Mouse (Mus musculus) midbrain, embryonic 16.5 days (tissue): ENCODE results near the gene Cds2. TPM values are rescaled to one million over a fixed set of nuclear protein-coding genes. Genes with fewer than 3 reads are reported as not detected.

Experiments
- ATAC-seq: fragments of 200-750 bp; cut with Nextera tagmentation; 2 replicates; pipeline ENCODE4 v1.8.0; 2017; ENCODE audit warnings: moderate TSS enrichment
- H3K27ac ChIP-seq: fragments of 300-500 bp; sonication (generic); 2 replicates; pipeline ENCODE4 v1.5.1; 2014; ENCODE audit warnings: mild to moderate bottlenecking, low read length, mixed read lengths
- H3K27me3 ChIP-seq: fragments of 300-500 bp; sonication (generic); 2 replicates; pipeline ENCODE4 v1.6.1; 2014; ENCODE audit warnings: low read depth, low read length, mixed read lengths; ENCODE audit not compliant: control insufficient read depth, insufficient read depth
- H3K36me3 ChIP-seq: fragments of 300-500 bp; sonication (generic); 2 replicates; pipeline ENCODE4 v1.6.1; 2014; ENCODE audit warnings: mild to moderate bottlenecking, low read length, moderate library complexity, mixed read lengths; ENCODE audit not compliant: control insufficient read depth, insufficient read depth
- H3K4me1 ChIP-seq: fragments of 300-500 bp; sonication (generic); 2 replicates; pipeline ENCODE4 v1.6.1; 2014; ENCODE audit warnings: mild to moderate bottlenecking, low read length, mixed read lengths; ENCODE audit not compliant: control insufficient read depth, insufficient read depth
- H3K4me2 ChIP-seq: fragments of 300-500 bp; sonication (generic); 2 replicates; pipeline ENCODE4 v1.6.1; 2014; ENCODE audit warnings: mild to moderate bottlenecking, low read length, mixed read lengths
- H3K4me3 ChIP-seq: fragments of 300-500 bp; sonication (generic); 2 replicates; pipeline ENCODE4 v1.5.1; 2014; ENCODE audit warnings: low read depth, mild to moderate bottlenecking, low read length, moderate library complexity, mixed read lengths
- H3K9ac ChIP-seq: fragments of 300-500 bp; sonication (generic); 2 replicates; pipeline ENCODE4 v1.6.1; 2014; ENCODE audit warnings: low read depth, low read length, mixed read lengths
- H3K9me3 ChIP-seq: fragments of 300-500 bp; sonication (generic); replicated peaks from 2 replicates; pipeline ENCODE4 v1.6.1; 2014; ENCODE audit warnings: mild to moderate bottlenecking, low read length, mixed read lengths; ENCODE audit not compliant: control insufficient read depth, poor library complexity, severe bottlenecking
- WGBS: fragments of 180-500 bp; shearing (Covaris S2); extraction: QIAGEN DNeasy Blood & Tissue Kit; methylation state at CpG from one replicate; pipeline ENCODE4 v1.1.7; 2014; 5-methylcytosine and 5-hydroxymethylcytosine counted together
- polyA plus RNA-seq: library from polyadenylated mRNA; unstranded; fragments of >200 nt; fragmentation: Nextera tagmentation; extraction: Ambion mirVana; gene quantifications from 2 replicates; pipeline ENCODE4 v1.2.1, GENCODE M21; 2015

The Cds2 gene
- polyA plus RNA-seq, 1 experiment from 2014 or later = 40.1 TPM

DNA sequence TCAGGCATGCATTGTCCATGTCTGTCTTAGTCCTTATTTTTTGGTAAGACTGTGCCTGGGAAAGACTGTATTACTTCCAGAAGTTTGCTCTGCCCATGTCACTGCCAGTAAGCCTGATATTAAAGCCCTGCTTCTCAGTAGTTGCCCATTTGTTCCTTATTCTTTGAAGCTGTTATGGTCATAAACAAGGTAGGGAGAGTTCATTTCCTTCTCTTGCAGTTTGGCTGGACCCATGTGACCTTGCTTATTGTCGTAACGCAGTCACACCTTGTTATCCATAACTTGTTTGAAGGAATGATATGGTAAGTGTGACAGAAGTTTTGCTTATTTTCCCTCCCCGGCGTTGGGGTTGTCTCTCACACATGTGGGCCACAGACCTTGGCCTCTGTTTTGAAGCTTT lies 35.3 kb downstream of the Cds2 start:
- peaks cover 32% of the 10 kb centered on the region for H3K36me3 ChIP-seq
- 96% methylated on average over 4 of the region's 4 CpGs for WGBS
- no peak overlapping the region for H3K4me3 ChIP-seq
- no peaks in the 10 kb centered on the region for H3K4me1 ChIP-seq
- H3K27ac ChIP-seq = no peak overlapping the region
- no peaks in the 10 kb centered on the region for H3K27me3 ChIP-seq
- ATAC-seq = no peak
- H3K9me3 ChIP-seq = no peaks in the 10 kb centered on the region
- no peak overlapping the region for H3K9ac ChIP-seq
- H3K4me2 ChIP-seq = no peak overlapping the region

GRCm38 (mm10) chr2:132301436-132301835 lies 38.5 kb downstream of the Cds2 start:
- H3K36me3 ChIP-seq = peaks cover 34% of the 10 kb centered on the region
- WGBS = 91% methylated on average over 4 of the region's 4 CpGs
- H3K9me3 ChIP-seq = no peaks in the 10 kb centered on the region
- H3K4me1 ChIP-seq = no peaks in the 10 kb centered on the region
- H3K27me3 ChIP-seq = no peaks in the 10 kb centered on the region
- H3K27ac ChIP-seq = no peak overlapping the region
- no peak overlapping the region for H3K4me2 ChIP-seq
- no peak overlapping the region for H3K9ac ChIP-seq
- no peak for ATAC-seq
- H3K4me3 ChIP-seq = no peak overlapping the region

DNA sequence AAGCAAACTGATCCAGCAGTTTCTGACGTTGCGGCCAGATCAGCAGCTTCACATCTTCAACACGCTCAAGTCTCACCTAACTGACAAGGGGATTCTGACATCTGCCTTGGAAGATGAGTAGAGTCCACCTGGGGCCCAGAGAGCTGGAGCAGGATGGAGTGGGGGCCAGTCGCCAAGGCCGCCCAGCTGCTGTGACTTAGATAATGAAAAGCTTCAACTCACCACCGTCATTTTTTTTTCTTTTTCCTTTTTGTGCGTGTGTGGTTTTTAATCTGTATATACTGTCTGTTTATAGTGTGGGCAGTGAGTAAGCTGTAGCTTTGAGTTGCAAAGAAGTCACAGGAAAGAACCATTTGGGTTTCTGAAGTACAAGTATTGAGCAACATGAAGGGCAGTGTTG lies 42.2 kb downstream of the Cds2 start:
- H3K27ac ChIP-seq = no peak overlapping the region
- H3K27me3 ChIP-seq = no peaks in the 10 kb centered on the region
- no peak overlapping the region for H3K9ac ChIP-seq
- H3K36me3 ChIP-seq = peaks cover 31% of the 10 kb centered on the region
- no peaks in the 10 kb centered on the region for H3K4me1 ChIP-seq
- H3K4me3 ChIP-seq = no peak overlapping the region
- WGBS = 95% methylated on average over 7 of the region's 7 CpGs
- no peak for ATAC-seq
- H3K9me3 ChIP-seq = no peaks in the 10 kb centered on the region
- H3K4me2 ChIP-seq = no peak overlapping the region

- no peaks in the 10 kb centered on the region for H3K27me3 ChIP-seq
- no peaks in the 10 kb centered on the region for H3K4me1 ChIP-seq
- H3K9me3 ChIP-seq = no peaks in the 10 kb centered on the region
- no peak overlapping the region for H3K4me2 ChIP-seq
- WGBS = 62% methylated on average over 4 of the region's 4 CpGs
- H3K27ac ChIP-seq = no peak overlapping the region
- no peak overlapping the region for H3K9ac ChIP-seq
- peaks cover 30% of the 10 kb centered on the region for H3K36me3 ChIP-seq
- H3K4me3 ChIP-seq = no peak overlapping the region
- ATAC-seq = no peak
Observed at GRCm38 (mm10) chr2:132305988-132306387, 43.0 kb downstream of the Cds2 start.

GRCm38 (mm10) chr2:132307213-132307843 lies 44.4 kb downstream of the Cds2 start:
- 97% methylated on average over 11 of the region's 11 CpGs for WGBS
- H3K27ac ChIP-seq = no peak overlapping the region

GRCm38 (mm10) chr2:132308829-132309228 lies 45.9 kb downstream of the Cds2 start:
- H3K9me3 ChIP-seq = no peaks in the 10 kb centered on the region
- H3K36me3 ChIP-seq = peaks cover 17% of the 10 kb centered on the region; the same call in 1 of the 2 replicates
- no peak overlapping the region for H3K9ac ChIP-seq
- no peak for ATAC-seq
- H3K4me3 ChIP-seq = no peak overlapping the region
- H3K27ac ChIP-seq = no peak overlapping the region
- H3K4me1 ChIP-seq = no peaks in the 10 kb centered on the region
- no peak overlapping the region for H3K4me2 ChIP-seq
- no peaks in the 10 kb centered on the region for H3K27me3 ChIP-seq
- 94% methylated on average over 6 of the region's 6 CpGs for WGBS

More at GRCm38 (mm10) chr2:132307213-132307843, 44.4 kb downstream of the Cds2 start:
- no peak overlapping the region for H3K4me3 ChIP-seq
- H3K4me1 ChIP-seq = no peaks in the 10 kb centered on the region
- H3K9ac ChIP-seq = no peak overlapping the region
- no peak for ATAC-seq
- H3K9me3 ChIP-seq = no peaks in the 10 kb centered on the region
- H3K36me3 ChIP-seq = peaks cover 21% of the 10 kb centered on the region
- H3K4me2 ChIP-seq = no peak overlapping the region
- no peaks in the 10 kb centered on the region for H3K27me3 ChIP-seq

- peaks cover 14% of the 10 kb centered on the region; the same call in 1 of the 2 replicates for H3K36me3 ChIP-seq
- no peaks in the 10 kb centered on the region for H3K4me1 ChIP-seq
- no peak for ATAC-seq
- WGBS = 98% methylated on average over 6 of the region's 6 CpGs
- no peak overlapping the region for H3K4me3 ChIP-seq
- no peak overlapping the region for H3K27ac ChIP-seq
- no peaks in the 10 kb centered on the region for H3K27me3 ChIP-seq
- H3K4me2 ChIP-seq = no peak overlapping the region
- H3K9me3 ChIP-seq = no peaks in the 10 kb centered on the region
- no peak overlapping the region for H3K9ac ChIP-seq
Observed at GRCm38 (mm10) chr2:132309398-132309930, 46.5 kb downstream of the Cds2 start.

DNA sequence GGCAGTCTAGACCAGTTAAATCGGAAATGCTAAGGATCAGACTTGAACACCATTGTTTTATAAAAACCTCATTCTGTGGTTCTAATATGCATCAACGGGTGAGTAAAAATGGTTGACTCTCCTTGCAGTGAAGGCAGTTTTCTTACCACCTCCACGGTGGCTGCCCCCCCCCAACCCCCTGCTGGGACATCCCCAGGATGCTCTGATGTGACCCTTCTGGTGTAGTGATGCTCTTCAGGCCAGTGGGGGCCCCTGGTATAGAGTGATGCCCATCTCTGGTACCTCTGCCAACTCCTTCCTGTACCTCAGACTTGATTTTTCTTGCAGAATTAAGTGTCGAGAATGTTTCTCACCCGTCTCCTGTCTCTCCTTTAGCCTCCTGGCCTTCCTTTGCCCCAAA lies 49.7 kb downstream of the Cds2 start:
- H3K36me3 ChIP-seq = peaks cover 8% of the 10 kb centered on the region; the same call in 1 of the 2 replicates
- H3K4me3 ChIP-seq = no peak overlapping the region
- H3K9ac ChIP-seq = no peak overlapping the region
- no peak overlapping the region for H3K4me2 ChIP-seq
- H3K9me3 ChIP-seq = no peaks in the 10 kb centered on the region
- no peak for ATAC-seq
- 84% methylated on average over 5 of the region's 5 CpGs for WGBS
- H3K4me1 ChIP-seq = no peaks in the 10 kb centered on the region
- no peaks in the 10 kb centered on the region for H3K27me3 ChIP-seq
- H3K27ac ChIP-seq = no peak overlapping the region

GRCm38 (mm10) chr2:132313568-132313967 lies 50.6 kb downstream of the Cds2 start:
- WGBS = 100% methylated on average over 2 of the region's 2 CpGs
- Histone ChIP-seq H3K4me1 (no peaks in the 10 kb centered on the region), H3K9ac (no peak overlapping the region), H3K27me3 (no peaks in the 10 kb centered on the region), H3K27ac (no peak overlapping the region), H3K4me3 (no peak overlapping the region), H3K9me3 (no peaks in the 10 kb centered on the region), H3K36me3 (peaks cover 3% of the 10 kb centered on the region; the same call in 1 of the 2 replicates), H3K4me2 (no peak overlapping the region)
- ATAC-seq = peak; percentile 30; the same call in 1 of the 2 replicates
